Mouse (Mus musculus): ENCODE measurements around the gene Gm11562. TPM values are rescaled to one million over a fixed set of nuclear protein-coding genes. Genes with fewer than 3 reads are reported as not detected.

Gm11562 gene
- polyA plus RNA-seq, 2 experiments from 2014 or later, result not detected

DNA sequence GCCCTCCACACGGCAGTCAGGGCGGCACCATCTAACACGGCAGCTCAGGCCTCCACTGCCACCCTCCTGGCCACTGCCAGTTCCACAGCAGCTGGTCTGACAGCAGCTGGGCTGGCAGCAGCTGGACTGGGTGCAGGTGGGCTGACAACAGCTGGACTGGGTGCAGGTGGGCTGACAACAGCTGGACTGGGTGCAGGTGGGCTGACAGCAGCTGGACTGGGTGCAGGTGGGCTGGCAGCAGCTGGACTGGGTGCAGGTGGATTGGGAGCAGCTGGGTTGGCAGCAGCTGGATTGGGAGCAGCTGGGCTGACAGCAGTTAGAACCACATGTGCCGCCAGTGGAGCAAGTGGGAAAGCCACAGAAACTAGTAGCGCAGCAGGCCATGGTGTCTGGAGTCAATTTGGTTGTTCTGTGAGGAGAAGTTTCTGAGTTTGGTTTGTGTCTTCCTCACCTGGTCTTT is 37.0 kb downstream of the Gm11562 start, which contains the start of gene Krtap1-4:
Gene Krtap1-4 (minus strand): TSS at position 410 of the 460 bp plus-strand sequence.
- no peak for ATAC-seq

DNA sequence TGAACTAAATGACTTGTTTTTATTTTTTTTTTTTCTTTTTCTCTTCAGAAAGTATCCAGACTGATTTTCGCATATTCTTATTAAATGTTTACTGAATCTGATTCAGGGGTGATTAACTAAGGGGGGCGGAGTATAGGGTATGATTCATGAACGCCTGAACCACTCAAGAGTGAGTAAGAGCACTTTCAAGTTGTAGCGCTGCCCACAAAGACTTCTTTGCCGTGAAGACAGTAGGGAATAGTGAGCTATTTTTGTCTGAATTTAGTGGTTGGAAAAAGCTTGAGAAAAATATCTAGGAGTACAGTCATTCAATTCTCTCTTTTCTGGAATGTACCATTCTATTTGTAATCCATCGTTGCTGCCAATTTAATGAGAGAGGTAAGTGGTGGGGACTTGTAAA is 38.7 kb downstream of the Gm11562 start:
- no peak for ATAC-seq

DNA sequence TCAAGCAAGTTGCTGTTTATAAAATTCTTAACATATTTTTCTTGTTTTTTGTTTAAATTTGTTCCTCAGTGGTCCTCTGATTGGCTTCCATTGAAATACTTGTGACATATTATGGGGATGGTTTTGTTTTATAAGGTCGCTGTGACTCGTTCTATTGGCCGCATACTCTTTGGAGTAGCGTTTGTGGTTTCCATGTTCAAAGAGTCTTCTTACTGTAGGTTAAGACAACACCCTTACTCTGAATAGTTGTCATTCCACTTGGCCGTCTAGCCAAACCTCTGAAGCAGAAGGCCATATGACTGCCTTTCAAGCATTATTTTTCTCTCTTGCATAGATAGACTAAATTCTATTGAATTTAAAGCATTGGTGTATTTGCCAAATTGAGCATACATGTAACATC is 39.2 kb downstream of the Gm11562 start:
- no peak for ATAC-seq

DNA sequence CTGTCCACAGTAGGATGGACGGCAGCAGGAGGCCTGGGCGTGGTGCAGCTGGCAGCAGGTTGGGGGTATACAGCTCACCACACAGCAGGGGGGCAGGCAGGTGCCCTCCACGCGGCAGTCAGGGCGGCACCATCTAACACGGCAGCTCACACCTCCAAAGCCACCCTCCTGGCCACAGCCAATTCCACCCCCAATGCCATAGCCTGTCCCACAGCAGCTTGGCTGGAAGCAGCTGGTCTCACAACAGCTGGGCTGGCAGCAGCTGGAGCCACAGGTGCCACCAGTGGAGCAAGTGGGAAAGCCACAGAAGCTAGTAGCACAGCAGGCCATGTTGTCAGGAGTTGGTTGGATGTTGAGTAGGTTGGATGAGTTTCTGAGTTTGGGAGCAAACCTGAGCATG is 39.6 kb downstream of the Gm11562 start, which contains the start of gene Krtap1-5:
Gene Krtap1-5 (minus strand): TSS at position 381 of the 400 bp plus-strand sequence.
- no peak for ATAC-seq

DNA sequence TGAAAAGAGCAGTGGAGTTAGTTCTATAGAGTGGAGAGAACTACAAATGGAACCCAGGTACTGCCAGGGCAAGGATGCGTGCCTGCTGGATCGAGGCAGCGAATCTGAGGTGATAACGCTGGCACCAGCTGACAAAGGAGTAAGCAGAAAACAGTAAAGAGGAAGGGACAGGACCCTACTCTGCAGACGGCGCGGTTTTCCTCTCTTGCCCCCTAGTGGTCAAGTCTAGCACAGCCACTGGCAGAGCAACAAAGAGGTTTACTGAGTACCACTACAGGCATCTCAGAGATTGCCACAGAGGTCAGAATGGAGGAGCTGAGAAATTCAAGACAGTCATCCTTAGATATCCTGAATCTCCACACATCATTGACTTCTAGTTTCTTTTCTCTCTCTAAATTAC is 46.1 kb downstream of the Gm11562 start:
- ATAC-seq, result no peak

DNA sequence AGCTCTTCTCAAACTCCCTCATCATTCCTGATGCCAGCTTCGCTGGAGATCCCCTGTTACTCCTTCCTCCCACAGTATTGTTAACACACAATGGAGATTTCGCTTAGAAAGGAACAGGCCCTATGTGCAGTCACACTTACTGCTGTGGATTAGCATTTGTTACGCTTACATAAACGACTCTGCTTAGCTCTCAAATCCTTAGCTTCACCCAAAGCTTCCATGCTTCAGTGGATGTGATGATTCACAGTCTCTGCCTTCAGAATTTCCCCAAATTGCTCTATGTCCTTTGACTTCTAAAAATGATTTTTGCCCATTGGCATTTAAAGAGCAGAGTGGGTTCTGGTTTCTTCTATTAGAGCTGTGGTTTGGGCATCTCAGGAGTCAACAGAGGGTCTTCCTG is 47.1 kb downstream of the Gm11562 start:
- no peak for ATAC-seq

Other genes starting within 250 kb of the Gm11562 start
- not detected for gene Krt28, start 245.5 kb downstream of the Gm11562 start, polyA plus RNA-seq (2017; shearing (Covaris generic))
- 1 to 10 TPM; 8.8 to 9.7 TPM for gene Krt10, start 231.1 kb downstream of the Gm11562 start, polyA plus RNA-seq (2017; shearing (Covaris generic))
- not detected for gene Krt12, start 198.2 kb downstream of the Gm11562 start, polyA plus RNA-seq (2017; shearing (Covaris generic))
- gene Krt20, start 182.3 kb downstream of the Gm11562 start, polyA plus RNA-seq (2017; shearing (Covaris generic)), result not detected
- not detected for gene Krt23, start 127.3 kb downstream of the Gm11562 start, polyA plus RNA-seq (2017; shearing (Covaris generic))
- not detected for gene Krt39, start 99.1 kb downstream of the Gm11562 start, polyA plus RNA-seq (2017; shearing (Covaris generic))
- gene Krt40, start 77.3 kb downstream of the Gm11562 start, polyA plus RNA-seq (2017; shearing (Covaris generic)), result not detected
- gene Krtap3-3, start 69.6 kb downstream of the Gm11562 start, polyA plus RNA-seq (2017; shearing (Covaris generic)), result not detected
- not detected for gene Krtap3-2, start 63.6 kb downstream of the Gm11562 start, polyA plus RNA-seq (2017; shearing (Covaris generic))
- not detected for gene Gm11939, start 61.0 kb downstream of the Gm11562 start, polyA plus RNA-seq (2017; shearing (Covaris generic))
- not detected for gene Krtap3-1, start 53.8 kb downstream of the Gm11562 start, polyA plus RNA-seq (2017; shearing (Covaris generic))
- gene Krtap1-5, start 39.4 kb downstream of the Gm11562 start, polyA plus RNA-seq (2017; shearing (Covaris generic)), result not detected
- not detected for gene Krtap1-4, start 36.8 kb downstream of the Gm11562 start, polyA plus RNA-seq (2017; shearing (Covaris generic))
- not detected for gene Krtap1-3, start 29.1 kb downstream of the Gm11562 start, polyA plus RNA-seq (2017; shearing (Covaris generic))
- not detected for gene Krtap9-3, start 22.3 kb downstream of the Gm11562 start, polyA plus RNA-seq (2017; shearing (Covaris generic))
- gene Gm11938, start 17.1 kb downstream of the Gm11562 start, polyA plus RNA-seq (2017; shearing (Covaris generic)), result not detected
- not detected for gene Gm11937, start 10.2 kb downstream of the Gm11562 start, polyA plus RNA-seq (2017; shearing (Covaris generic))
- not detected for gene Krtap2-4, start 5.6 kb downstream of the Gm11562 start, polyA plus RNA-seq (2017; shearing (Covaris generic))
- gene Krtap4-1, start 7.8 kb upstream of the Gm11562 start, polyA plus RNA-seq (2017; shearing (Covaris generic)), result not detected
- not detected for gene Krtap4-2, start 14.6 kb upstream of the Gm11562 start, polyA plus RNA-seq (2017; shearing (Covaris generic))
- gene Krtap4-7, start 23.7 kb upstream of the Gm11562 start, polyA plus RNA-seq (2017; shearing (Covaris generic)), result not detected
- not detected for gene Gm11555, start 29.8 kb upstream of the Gm11562 start, polyA plus RNA-seq (2017; shearing (Covaris generic))
- gene Gm11563, start 38.5 kb upstream of the Gm11562 start, polyA plus RNA-seq (2017; shearing (Covaris generic)), result not detected
- gene Krtap4-6, start 45.5 kb upstream of the Gm11562 start, polyA plus RNA-seq (2017; shearing (Covaris generic)), result not detected
- not detected for gene Gm14190, start 70.3 kb upstream of the Gm11562 start, polyA plus RNA-seq (2017; shearing (Covaris generic))
- gene Gm14180, start 113.9 kb upstream of the Gm11562 start, polyA plus RNA-seq (2017; shearing (Covaris generic)), result not detected
- not detected for gene Gm11595, start 152.5 kb upstream of the Gm11562 start, polyA plus RNA-seq (2017; shearing (Covaris generic))
- not detected for gene Krtap4-8, start 160.3 kb upstream of the Gm11562 start, polyA plus RNA-seq (2017; shearing (Covaris generic))
- gene Krtap4-9, start 164.8 kb upstream of the Gm11562 start, polyA plus RNA-seq (2017; shearing (Covaris generic)), result not detected
- gene Gm11596, start 173.0 kb upstream of the Gm11562 start, polyA plus RNA-seq (2017; shearing (Covaris generic)), result not detected
- gene Gm11569, start 178.5 kb upstream of the Gm11562 start, polyA plus RNA-seq (2017; shearing (Covaris generic)), result not detected
- gene Gm11554, start 184.0 kb upstream of the Gm11562 start, polyA plus RNA-seq (2017; shearing (Covaris generic)), result not detected
- not detected for gene Krtap4-13, start 189.5 kb upstream of the Gm11562 start, polyA plus RNA-seq (2017; shearing (Covaris generic))
- not detected for gene Gm11564, start 195.2 kb upstream of the Gm11562 start, polyA plus RNA-seq (2017; shearing (Covaris generic))
- gene 2300003K06Rik, start 217.6 kb upstream of the Gm11562 start, polyA plus RNA-seq (2017; shearing (Covaris generic)), result not detected
- gene Krtap4-16, start 231.2 kb upstream of the Gm11562 start, polyA plus RNA-seq (2017; shearing (Covaris generic)), result not detected
- not detected for gene Gm11568, start 237.5 kb upstream of the Gm11562 start, polyA plus RNA-seq (2017; shearing (Covaris generic))
- not detected for gene Gm11559, start 244.0 kb upstream of the Gm11562 start, polyA plus RNA-seq (2017; shearing (Covaris generic))